Mouse (Mus musculus) regulatory T cell (primary cell): Measurements from ENCODE around the gene Cutal.
"Not testable (repeated sequence)": the region's sequence is repeated elsewhere in the genome, so short reads cannot be mapped to it uniquely, and the experiment has no call there.

ENCODE experiments used
- in situ Hi-C: fragments of 300-600 bp; cut with MboI, MseI; formaldehyde crosslinking; loops from one replicate; pipeline ENCODE4 v1.15.1; 2025; ENCODE audit warnings: high pct_unique_total_duplicates

Cutal gene

DNA sequence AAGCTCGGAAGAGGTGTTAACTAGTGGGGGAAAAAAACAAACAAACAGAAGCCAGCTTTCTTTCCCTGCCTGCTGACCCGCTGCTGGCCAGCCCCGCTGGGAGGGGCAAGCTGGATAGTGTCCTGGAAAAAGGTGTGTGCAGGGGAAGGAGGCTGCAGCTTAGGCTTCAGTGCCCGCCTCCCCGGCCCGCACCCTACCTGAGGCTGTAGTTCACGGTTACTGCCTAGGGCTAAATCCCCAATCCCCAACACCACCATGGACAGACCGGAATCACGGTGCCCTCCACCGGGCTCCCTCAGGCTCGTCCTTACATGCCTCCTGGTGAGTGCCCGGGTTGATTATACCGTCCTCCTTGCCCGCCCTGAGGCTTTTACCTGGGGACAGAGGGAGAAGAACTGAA is at the start of gene Cutal:
Cutal (plus strand) TSS at position 126 of the 400 bp plus-strand sequence.
- in situ Hi-C loops = no loop called here

DNA sequence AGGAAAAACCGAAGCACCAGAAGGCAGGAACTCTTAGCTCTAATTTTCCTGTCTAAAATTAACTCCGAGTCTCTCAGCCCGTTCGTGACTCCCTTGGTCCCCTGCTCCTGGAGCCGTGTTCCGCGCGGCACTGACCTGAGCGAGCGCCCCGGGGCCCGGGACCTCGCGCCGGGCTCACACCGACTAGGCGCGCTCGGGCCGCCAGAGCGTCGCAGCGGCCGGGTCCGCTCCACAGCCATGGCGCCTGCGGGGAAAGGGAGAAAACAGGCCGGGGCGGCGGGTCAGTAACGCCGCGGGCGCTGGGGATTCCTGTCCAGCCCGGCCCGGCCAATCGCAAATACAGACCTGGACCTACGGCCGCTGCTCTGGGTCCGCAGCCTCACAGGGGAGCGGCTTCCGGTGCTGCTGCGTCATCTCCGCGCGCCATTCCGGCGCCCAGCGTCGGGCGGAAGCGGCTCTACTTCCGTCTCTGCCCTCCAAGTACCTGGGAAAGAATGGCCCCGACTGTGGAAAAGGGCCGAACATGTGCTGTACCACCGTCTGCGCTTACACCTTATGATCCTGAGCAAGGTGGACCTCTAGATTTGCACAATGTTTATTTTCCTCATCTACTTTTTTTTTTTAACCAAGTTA is 48.3 kb upstream of the Cutal start, which contains the start of gene Fbxw2:
Fbxw2 (minus strand) TSS at position 485 of the 633 bp plus-strand sequence.
- in situ Hi-C loops = no loop called here

DNA sequence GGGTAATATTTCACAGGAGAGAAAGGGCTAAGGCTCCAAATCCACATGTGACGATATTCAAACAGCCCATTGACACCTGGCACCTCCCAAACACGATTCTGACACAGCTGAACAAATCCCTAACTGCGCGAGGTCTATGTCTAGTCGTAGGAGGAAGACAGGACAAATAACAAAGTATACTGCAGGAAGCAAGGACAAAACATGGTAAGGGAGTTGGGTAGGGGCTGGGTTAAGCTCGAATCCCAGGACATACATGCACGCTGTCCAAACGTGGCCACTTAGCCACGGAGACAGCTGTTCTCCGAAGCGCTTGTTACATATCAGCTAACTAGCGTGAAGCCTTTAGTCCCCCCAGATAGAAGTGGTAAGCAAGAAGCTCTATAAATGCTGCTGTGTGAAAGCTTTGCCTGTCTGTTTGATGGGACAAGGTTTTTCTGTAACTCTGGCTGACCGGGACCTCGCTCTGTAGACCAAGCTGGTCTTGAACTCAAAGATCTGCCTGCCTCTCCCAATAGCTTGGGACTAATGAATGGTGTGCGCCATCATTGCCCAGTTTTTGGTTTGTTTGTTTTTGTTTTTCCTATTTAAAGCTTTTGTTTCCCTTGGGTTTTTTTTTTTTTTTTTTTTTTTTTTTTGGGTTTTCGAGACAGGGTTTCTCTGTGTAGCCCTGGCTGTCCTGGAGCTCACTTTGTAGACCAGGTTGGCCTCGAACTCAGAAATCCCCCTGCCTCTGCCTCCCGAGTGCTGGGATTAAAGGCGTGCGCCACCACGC is 47.5 kb upstream of the Cutal start:
- in situ Hi-C loops = no loop called here

DNA sequence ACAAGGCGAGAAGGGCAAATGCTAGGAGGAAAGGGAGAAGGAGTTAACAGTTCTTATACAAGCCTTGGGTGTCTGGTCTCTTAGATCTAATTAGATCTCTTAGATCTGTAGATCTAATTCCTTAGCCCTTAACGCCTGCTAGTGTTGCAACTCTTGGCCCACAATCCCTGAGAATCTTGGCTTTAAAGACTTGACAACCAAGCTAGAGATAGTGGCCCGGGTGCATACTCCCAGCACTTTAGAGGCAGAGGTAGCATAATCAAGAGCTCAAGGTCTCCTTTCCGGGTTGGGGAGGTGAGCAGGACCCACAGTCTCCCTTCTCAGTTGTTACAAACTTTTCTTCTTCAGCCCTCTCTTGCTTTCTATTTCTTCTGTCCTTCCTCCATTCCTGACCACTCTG is 46.6 kb upstream of the Cutal start:
- in situ Hi-C loops = no loop called here

DNA sequence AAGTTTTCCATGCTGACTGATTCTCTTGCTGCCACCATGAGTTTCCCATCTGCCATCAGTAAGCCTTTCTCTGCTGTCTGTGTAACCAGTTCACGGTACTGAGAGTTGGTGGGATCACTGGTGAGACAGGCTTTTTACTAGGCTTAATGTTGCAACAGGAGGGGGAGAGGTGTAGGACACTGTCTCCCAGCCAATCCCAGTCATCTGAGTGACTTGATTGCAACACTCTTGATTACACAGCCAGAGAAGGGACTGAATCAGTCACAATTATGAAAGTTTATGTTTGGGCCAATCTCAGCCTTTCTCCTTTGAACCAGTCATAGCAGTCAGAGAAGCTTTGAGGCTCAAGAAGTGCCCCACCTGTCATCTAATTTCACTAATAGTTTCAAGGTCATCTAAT is 46.2 kb upstream of the Cutal start:
- in situ Hi-C loops = no loop called here

DNA sequence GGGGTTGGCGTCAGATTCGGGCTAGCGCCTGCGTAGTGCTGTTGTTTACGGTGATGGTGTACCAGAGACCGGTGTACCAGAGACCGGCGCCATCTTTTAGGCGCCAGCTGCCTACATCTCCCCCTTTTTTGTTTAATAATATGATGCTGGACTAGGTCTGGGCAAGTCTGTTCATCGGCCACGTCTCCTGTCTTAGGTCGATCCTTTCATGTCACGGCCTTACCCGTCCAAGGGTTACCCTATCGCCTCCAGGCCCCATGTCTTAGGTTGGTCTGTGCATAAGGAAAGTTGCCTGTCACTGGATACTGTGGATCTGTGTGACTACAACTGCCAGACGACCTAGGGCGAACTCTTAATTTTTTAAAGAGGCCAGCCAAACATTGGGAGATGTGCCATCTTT is 44.1 kb upstream of the Cutal start:
- in situ Hi-C loops = not testable (repeated sequence)

DNA sequence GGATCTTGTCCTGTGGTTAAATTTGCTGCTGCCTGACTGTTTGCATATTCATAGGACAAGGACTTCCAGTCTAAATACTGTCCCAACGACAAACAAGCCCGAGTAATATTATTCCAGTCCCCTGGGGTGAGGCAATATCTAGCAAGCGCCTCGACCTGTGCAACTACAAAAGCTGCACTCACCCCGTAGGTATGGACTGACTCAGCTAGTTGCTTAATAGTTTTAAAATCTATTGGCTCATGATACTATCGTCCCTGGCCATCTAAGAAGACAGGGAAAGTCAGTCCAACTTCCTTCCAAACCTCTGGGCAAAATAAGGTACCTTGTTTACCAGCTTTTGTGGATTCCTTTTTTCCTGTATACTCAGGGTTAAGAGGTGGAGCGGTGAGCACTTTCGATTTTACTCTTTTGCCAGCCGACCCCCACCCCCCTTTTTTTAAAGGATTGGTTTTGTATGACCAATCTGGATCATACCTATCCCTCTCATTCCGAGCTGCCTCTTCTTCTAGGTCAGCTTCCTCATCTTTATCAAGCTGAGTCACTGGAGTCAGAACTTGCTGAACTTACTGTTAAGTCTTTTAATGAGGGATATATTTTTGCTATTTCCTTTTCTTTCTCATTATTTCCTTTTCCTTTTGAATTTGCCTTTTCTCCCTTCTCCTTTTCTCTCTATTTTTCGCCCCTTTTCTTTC is 41.3 kb upstream of the Cutal start, which contains the start of gene Gm34653:
Gm34653 (plus strand) TSS at position 242 of the 692 bp plus-strand sequence.
- in situ Hi-C loops = not testable (repeated sequence)

DNA sequence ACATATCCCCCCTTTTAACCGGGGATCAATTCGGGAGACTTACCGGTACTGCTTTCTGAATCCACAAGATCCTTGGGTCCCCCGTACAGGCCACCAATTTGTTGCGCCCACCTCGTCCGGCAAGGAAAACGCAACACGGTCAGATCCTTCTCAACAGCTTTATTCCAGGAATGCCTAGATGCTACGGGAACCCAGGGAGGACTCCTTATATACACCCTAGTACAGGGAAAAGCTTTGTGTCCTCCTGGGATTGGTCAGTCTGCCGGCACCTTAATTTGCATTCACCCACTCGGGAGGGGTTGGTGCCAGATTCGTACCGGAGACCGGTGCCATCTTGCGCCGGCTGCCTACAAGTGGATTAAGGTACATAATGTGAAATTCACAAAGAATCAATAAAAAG is 40.6 kb upstream of the Cutal start:
- in situ Hi-C loops = no loop called here

DNA sequence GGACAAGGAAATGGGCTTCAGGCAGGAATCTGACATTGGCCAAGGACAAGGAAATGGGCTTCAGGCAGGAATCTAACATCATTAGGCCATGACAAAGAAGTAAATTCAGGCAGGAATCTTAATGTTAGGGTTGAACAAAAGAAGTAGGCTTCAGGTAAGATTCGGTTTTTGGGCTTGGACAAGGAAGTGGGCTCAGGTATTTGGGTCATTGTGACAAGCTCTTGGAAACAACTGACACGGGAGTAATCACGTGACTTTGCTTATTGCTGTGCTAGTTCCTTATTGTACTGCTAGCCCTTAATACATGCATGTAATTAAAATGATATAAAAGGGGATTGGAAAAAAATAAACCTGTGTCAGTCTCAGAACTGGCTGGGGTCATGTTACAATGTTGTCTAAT is 38.5 kb upstream of the Cutal start:
- in situ Hi-C loops = no loop called here

DNA sequence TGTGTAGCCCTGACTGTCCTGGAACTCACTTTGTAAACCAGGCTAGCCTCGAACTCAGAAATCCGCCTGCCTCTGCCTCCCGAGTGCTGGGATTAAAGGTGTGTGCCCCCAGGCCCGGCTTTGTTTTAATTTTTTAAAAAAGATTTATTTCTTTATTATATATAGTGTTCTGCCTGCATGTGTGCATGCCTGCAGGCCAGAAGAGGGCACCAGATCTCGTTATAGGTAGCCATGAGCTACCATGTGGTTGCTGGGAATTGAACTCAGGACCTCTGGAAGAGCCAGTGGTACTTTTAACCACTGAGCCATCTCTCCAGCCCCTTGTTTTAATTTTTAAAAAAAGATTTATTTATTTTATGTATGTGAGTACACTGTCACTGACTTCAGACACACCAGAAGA is 34.1 kb upstream of the Cutal start:
- in situ Hi-C loops = loop anchor here (5.0 to 10.0 kb wide), 2 partner anchors 42 to 1045 kb away; no protein-coding TSS in a partner anchor

DNA sequence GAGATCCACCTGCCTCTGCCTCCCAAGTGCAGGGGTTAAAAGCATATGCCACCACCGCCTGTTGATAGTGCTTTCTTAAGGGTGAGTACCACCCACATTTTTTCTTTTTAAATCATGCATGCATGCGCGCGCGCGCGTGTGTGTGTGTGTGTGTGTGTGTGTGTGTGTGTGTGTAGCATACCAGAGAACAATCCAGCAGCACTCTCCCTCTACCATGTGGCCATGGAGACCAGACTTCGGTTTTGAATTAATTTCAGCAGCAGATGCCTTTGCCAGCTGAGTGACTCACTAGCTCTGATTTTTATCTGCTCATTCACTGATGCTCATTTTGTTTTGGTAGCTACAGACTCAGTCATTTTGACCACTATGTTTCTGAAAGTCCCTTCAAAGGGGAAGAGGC is 32.5 kb upstream of the Cutal start:
- in situ Hi-C loops = loop anchor here (5.0 to 10.0 kb wide), 2 partner anchors 41 to 1043 kb away; no protein-coding TSS in a partner anchor

DNA sequence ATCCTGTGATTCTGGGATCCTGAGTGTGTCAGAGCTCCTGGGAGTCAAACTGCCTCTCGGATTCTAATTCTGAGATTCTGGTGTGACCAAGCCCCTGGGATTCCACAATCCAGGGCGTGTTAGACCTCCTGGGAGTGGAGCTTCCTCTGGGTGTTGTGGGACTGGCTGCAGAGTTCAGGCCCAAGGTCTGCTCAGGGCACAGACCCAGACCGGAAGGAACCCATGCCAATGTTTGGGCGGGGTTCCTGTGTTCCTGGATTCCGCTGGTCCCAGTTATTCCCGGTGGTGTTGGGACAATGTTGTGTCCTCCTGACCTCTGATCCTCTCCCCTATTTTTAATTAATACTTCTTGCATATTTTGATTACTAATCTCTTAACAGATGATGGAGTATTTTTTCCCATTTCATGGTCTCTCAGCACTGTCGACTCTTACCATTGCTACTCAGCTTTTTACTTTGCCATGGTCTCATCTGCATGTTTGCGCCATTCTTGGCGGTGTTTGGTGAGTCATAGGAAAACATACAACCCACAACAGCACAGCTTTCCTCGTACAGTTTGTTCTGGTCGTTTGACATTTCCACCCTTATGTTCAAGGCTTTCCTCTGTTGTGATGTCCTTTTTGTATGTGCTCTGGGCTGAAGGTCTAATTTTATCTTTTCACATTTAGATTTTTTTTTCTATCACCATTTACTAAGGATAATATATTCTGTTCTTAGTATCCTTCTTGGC is 30.8 kb upstream of the Cutal start:
- in situ Hi-C loops = loop anchor here (5.0 to 10.0 kb wide), 2 partner anchors 39 to 1041 kb away; no protein-coding TSS in a partner anchor

DNA sequence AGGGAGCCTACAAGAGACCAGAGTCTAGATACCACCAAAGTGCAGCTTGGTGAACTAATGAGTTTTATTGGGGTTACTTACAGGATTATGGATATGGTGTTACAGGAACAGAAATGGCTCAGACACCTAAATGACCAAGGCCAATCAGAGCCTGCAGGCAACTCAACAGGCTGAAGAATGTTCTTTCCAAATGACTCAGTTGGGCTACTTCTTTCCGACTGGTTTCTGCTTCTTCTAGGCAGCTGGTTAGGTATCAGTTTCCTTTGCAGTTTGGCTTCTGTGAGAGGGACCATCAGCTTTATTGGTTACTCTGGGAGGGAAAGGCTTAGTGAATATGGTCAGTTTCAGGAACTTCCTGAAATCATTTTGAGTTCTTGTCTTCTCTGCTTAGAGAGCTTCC is 26.5 kb upstream of the Cutal start:
- in situ Hi-C loops = loop anchor here (10.0 kb wide), 1 partner anchor 1037 kb away; no protein-coding TSS in a partner anchor

DNA sequence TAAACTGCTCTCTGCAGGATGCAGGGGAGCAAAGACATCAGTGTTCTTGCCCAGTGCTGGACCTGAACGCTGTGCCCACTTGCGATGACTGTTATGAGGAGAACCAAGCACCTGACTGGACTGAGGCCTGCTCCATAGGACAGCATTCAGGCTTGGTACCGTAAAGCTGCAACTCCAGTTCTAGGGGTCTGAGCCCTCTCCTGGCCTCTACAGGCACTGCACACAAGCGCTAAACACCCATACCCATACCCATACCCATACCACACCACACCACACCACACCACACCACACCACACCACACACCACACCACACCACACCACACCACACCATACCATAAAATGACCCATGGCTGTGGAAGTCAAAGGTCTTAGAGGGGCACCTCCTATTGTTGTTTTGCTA is 18.9 kb upstream of the Cutal start:
- in situ Hi-C loops = no loop called here

DNA sequence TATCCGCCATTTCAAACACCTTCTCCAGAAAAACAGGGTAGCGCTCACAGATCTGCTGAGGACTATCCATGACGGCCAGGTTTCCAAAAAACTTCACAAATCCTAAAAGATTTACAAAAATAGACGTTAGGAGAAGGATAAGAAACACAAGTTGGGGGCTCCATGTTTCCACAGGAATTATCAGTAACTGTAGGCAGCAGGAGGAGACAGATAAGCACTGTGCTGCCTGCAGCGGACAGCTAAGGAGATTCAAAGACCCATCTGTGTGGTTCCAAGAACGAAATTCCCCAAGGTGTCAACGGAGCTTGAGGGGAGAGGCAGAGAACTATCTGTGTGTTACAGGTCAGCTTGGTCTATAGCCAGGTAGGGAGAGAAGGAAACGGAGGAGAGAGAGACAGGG is 16.5 kb upstream of the Cutal start:
- in situ Hi-C loops = no loop called here

DNA sequence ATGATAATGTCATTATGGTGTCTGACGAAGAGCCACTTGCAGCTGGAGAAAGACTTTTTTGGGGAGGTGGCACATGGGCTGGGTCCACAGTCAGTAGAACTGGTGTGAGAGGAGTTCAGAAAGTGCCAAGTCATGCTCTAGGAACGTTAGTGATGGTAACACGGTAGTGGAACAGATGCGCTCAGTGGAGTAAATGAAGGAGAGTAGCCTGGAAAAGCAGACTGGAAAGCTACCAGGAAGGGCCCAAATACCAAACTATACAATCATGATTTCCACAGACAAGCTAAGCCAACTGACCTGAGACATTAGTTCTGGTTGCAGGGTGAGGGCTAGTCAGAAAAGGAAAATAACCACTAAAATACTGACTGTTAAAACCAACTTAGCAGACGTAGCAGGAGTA is 4.5 kb upstream of the Cutal start:
- in situ Hi-C loops = no loop called here

DNA sequence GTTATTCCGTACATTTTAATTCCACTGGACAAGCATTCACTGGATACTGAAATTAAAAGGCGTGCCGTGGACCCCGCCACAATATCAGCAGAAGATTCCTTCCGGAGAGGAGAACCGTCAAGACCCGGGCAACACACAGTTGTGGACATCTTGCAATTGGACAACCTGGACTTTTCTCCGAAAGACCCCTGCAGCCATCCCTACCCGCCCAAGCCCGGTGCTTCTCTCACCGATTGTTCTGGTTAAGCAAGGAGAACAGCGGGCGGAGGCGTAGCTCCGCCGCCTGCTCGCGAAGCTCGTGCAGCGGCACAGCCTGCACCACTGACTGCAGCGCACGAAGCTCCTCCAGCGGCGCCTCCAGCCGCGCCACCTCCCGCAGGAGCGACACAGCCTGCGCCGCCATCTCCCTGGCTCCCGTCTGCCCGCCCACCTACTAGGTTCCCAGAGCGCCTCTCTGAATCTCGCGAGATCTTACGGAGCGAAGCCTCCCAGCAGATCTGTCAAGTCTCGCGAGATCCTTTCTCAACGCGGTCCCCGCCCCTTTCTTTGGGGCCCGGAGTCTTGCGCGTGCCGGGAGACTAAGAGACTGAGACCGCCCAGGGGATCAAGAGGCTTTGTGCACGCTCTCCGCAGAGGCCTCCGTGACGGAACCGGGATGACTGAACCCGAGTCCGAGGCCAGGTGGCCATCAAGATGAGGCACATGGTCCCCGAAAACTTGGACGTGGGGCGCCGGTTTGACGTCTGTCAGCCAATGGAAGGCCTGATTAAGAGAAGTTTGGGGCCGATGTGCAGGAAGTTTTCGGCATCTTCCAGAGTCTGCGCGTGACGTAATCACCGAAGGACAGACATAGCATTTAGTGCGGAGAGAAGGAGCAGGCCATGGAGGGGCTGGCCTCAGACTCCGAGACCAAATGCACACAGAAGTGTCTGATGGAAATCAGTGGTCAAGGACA is 3.4 kb upstream of the Cutal start:
- in situ Hi-C loops = no loop called here

DNA sequence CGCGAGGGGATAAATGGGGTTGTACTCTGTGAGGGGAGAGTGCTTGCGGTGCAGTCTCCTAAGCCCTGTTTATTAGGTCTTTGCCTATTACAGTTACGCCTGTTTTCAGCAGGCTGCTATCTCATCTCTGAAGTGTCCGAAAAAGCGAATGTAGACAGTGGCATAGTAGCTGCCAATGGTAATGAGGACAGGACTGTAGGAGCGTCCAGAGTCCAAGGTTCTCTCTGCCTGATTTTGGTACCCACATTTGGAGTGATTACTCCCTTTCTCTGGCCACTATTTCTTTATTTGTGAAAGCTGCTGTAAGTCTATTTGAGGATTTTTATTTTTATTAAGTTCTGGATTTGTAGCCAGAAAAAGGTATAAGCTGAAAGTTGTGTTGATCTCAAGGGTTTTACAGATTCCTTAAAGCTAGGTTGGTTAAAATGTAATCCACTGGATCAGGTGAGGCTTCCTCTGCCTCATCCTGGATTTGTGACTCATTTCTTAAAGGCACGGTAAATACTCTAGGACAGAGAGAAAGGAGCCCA is 685 bp downstream of the Cutal start, which contains the start of gene Psmd5:
Psmd5 (minus strand) TSS at position 153 of the 530 bp plus-strand sequence.
- in situ Hi-C loops = no loop called here

DNA sequence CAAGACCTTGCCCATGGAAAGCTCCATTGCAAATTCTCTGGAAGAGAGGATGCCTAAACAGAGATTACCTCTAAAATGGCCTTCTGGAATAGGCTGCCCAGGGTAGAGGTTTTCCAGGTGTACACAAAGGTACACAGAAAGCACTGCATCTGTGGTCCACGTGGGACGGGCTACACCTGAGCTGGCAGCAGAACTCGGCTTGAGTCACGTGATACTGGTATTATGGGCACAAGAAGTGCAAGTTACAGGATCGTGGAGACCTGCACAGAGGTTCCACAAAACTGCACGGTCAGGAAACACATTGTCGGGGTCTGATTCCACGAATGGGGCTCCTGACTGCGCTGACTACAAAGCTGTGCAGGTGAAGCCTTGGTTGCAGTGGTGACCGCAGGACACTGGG is 5.9 kb downstream of the Cutal start:
- in situ Hi-C loops = loop anchor here (5.0 kb wide), 1 partner anchor 38 kb away; no protein-coding TSS in a partner anchor

DNA sequence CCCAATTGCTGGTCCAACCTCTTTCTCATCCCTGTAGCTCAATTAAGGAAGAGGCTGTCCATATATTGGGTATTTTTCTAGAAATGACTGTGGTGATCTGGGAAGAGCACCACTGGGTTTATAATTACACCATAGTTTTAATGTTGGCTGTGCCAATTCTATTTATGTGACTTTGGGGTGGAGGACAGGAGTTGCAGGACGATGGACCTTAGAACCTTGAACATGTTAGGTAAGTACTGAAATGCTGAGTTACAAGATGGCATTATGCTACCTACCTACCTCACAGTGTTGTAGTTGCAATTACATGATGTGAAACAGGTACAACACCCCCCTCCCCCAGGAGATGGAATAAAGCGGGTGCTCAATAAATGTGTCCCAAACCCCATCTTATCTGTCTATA is 8.6 kb downstream of the Cutal start:
- in situ Hi-C loops = loop anchor here (5.0 kb wide), 1 partner anchor 40 kb away; no protein-coding TSS in a partner anchor
